Mouse (Mus musculus) left cerebral cortex, adult 8-10 months (tissue): Measurements from ENCODE around the gene Olfr1499. TPM values are rescaled to one million over a fixed set of nuclear protein-coding genes. Genes with fewer than 3 reads are reported as not detected.
"Not testable (repeated sequence)": the region's sequence is repeated elsewhere in the genome, so short reads cannot be mapped to it uniquely, and the experiment has no call there.

Source experiments
- DNase-seq, 2 experiments: peaks; one replicate each; pipeline ENCODE4 v3.0.0; 2022; ENCODE audit warnings: low spot score in 2 of 2
- total RNA-seq, 4 experiments: library from RNA; stranded (reverse); gene quantifications; 2 replicates each; pipeline ENCODE4 v1.2.4; 2022

The Olfr1499 gene
- not detected for total RNA-seq

DNA sequence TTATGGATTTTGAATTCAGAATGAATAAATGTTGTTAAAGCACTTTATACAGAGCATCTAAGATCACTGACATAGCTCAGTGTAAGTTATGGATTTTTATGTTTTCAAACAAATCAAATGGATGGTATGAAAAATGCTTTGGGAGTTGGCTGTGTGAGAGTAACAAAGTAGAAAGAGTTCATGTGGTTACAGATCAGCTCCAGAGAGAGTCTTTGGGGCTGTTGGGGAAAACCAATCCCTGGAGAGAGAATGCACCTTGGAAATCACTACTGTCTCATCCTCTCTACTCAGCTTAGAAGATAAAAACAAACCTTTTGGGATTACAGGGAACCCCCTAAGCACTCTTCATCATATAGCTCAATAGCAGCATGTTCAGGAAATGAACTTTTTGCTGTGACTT is at the start of gene Olfr1499:
TSS of gene Olfr1499 (minus strand) at position 101 of the 400 bp plus-strand sequence.
- DNase-seq = no peak

DNA sequence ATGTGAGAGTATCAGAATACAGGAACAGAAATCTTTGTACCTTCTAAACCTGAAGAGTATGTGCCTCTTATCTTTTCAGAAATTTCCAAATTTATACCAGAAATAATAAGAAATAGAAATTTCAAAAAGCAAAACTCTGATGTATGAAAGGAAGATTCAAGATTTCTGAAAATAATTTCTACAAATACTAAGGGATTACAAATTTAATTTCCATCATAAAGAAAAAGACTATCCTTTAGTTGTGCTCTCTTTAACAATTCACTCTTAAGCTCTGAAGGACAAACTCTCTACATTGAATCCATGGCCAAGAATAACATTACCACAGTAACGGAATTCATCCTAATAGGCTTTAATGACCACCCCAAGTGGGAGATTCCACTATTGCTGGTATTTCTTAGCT is 42.2 kb upstream of the Olfr1499 start, which contains the start of gene Olfr1502:
TSS of gene Olfr1502 (plus strand) at position 301 of the 400 bp plus-strand sequence.
- no peak for DNase-seq

DNA sequence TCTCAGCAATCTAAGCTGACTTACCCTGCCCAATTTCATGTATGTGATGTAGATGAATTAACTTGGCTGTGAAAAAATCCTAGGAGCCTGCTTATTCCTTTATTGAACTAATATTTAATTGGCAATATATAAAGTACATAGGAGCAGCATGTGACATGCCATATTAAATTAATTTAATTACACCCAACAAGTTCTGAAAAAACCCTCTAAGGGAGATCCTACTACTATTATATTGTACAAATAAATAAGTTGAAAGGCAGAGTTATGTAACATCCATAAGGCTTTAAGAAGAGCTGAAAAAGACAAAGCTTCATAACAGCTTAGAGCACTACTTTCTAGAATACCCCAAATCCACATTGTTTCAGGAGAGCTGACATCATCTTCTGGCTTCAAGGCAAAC is 31.3 kb upstream of the Olfr1499 start, which contains the start of gene Olfr1501:
TSS of gene Olfr1501 (minus strand) at position 101 of the 400 bp plus-strand sequence.
- DNase-seq = not testable (repeated sequence)

DNA sequence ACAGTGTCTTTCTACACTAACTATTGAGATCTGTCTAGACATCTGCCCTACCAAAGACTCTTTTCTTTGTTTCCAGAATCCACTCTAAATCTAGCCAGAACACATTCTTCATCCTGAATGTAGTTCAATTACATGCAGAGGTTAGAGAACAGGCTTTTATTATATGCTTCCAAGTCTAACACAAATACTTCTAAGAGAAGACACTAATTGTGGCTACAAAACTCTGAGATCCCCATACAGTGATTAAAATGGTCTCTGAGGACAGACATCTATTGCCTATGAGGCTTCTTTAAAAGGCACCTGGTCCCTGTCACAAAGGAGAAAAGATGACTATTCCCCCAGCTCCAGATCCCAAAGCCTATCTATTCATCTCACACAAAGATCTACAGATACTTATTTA is 11.1 kb upstream of the Olfr1499 start, which contains the start of gene Olfr1500:
TSS of gene Olfr1500 (minus strand) at position 101 of the 400 bp plus-strand sequence.
- DNase-seq = no peak

DNA sequence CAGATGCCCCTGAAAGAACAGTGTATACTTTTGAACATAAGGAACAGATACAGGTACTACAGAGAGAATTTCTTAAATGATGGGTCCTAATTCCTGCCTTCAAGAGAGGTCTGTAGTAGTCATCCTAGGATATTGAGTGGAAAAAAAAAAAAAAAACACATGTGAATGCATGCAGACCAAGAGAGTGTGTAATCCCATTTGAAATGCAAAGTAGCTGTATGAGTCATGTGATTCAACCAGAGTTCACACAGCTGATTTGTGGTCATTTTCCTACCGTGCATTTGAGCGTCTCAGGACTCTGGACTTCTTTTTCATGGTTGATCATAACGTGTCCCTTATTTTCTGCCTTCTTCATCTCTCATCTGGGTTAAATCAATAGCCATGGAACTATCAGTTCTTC is 9.2 kb upstream of the Olfr1499 start:
- no peak for DNase-seq

DNA sequence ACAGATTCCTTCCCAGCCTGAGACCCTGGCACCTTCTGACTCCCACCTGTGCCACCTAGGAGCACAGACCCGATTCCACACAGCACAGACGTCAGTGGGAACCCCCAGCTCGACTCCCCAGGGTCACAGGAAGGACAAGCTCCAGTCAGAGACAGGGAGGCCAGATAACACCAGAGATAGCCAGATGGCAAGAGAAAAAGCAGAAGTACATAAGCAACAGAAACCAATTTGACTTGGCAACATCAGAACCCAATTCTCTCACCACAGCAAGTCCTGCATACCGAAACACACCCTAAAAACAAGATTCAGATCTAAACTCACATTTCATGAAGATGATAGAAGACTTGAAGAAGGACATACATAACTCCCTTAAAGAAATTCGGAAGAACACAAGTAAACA is 1.6 kb upstream of the Olfr1499 start:
- DNase-seq = no peak

DNA sequence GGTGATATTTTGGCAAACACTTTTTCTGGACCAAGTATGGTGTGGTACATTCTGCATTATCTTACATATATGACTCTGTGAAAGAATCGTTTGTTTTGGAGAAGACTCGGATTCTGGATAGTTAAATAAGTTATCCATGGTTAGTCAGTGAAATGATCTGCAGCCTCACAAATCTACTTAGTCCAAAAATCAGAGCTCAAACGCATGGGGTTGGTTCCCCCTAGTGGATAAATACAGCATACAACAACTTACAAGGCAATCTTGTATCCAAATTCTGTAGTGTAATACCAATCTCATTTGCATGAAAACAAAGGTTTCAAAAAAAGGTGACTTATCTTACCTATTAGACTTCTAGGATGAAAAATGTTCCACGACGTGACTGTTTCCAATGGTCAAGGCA is 420 bp downstream of the Olfr1499 start:
- DNase-seq = no peak

DNA sequence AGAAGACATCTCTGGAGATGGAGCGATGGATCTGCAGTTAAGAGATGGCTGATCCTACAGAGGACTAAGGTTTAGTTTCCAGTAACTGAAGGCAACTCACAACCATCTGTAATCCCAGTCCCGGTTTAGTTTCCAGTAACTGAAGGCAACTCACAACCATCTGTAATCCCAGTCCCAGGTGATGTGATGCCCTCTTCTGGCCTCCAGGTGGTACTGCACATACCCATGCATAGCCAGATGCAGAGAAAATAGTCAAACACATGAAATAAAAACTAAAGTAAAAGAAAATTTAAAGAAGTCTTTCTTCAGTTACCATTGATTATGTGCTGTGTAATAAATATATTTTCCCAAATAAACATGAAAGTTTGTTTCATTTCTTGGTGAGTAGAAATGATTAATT is 6.4 kb downstream of the Olfr1499 start:
- no peak for DNase-seq

DNA sequence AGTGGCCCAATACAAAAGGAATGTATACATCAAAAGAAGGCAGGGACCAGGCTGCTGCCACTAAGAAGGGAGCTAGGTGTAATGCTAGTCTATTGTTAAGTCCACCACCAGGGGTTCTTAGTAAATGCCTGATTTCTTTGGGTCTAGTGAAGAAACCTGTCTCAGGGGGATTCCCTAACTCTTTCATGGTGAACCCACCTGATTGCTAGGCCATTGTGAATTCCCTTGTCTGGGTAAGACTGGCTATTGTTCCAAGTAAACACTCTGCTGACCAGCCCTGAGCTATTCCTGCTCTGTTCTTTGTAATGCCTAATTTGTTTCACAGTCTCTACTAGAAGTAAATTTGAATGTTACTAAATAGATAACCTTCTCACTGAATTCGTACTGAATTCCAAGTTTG is 13.8 kb downstream of the Olfr1499 start:
- not testable (repeated sequence) for DNase-seq

DNA sequence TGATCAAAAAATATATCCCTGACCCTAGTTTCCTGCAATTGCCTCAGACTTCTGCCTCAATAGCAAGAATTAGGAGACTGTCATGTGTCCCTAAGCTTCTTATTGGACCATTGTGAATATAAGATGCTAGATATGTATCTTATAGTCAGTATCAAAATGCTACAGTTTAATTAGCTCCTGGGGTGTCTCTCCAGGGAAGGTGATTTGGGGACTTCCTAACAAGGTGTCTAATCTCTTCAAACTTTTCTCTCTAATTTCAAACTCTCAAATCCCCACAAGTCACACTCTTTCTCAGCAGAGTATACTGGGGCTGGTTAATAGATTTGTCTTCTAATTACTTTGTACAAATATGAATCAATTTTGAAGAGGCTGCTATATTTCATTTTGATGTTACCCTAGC is 21.1 kb downstream of the Olfr1499 start, which contains the start of gene Olfr1497:
TSS of gene Olfr1497 (minus strand) at position 101 of the 400 bp plus-strand sequence.
- DNase-seq = no peak

DNA sequence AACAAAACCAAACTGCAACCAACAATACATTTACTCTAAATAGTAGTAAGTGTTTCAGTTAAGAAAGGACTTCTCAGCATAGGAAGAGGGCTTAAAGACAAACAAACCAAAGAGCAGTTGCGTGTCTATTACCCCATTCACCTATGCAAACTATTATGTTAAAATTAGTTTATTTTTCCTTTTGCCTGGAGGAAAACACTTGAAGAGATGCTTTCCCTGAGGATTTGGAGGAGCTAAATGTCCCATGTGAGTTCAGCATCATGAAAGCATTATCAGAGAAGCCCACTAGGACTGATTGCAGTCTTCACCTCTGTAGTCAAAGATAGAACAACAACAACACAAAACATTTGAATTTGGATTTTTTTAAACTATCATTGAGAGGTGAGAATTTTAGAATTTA is 41.7 kb downstream of the Olfr1499 start, which contains the start of gene Olfr1496:
TSS of gene Olfr1496 (plus strand) at position 301 of the 400 bp plus-strand sequence.
- DNase-seq = no peak

DNA sequence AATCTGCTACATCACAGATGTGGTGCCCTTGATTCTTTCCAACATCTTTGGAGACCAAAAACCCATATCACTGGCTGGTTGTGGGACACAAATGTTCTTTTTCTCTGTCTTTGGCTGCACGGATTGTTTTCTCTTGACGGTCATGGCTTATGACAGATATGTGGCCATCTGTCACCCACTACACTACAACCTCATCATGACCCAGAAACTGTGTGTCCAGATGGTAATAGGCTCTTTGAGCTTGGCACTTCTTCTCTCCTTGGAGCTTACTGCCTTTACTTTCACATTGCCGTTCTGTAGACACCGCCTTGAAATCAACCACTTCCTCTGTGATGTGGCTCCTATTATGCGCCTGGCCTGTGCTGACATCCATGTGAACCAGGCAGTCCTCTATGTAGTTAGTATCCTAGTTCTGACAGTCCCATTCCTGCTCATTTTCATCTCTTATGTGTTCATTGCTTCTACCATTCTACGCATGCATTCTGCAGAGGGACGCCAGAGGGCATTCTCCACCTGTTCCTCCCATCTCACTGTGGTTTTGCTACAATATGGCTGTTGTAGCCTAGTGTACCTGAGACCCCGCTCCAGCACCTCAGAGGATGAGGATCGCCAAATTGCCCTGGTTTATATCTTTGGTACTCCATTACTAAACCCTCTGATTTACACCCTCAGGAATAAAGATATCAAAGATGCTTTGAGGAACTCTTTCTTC is 50.5 kb downstream of the Olfr1499 start:
- no peak for DNase-seq

DNA sequence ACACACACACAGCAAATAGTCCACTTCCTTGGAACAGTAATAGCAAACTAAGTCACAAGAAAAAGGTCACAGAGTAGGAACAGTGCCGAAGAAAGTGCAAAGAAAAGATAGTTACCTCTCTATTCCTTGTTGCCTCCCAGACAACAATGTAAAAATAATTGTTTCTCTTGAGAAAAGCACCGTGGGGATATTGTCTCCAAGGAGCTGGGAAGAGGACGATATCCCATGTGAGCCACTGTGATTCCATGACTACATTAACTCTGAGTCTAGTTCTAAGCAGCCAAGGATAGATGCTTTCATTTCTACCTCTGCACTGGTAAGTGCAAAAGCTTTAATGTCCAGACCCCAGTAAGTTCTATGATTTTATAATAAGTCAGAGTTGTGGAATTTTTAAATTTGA is 54.9 kb downstream of the Olfr1499 start, which contains the start of gene Olfr1495:
TSS of gene Olfr1495 (plus strand) at position 301 of the 400 bp plus-strand sequence.
- no peak for DNase-seq

Other genes starting within 250 kb of the Olfr1499 start
- gene Olfr1484, start 235.9 kb downstream of the Olfr1499 start, total RNA-seq = not detected
- gene Olfr1487, start 202.1 kb downstream of the Olfr1499 start, total RNA-seq = not detected
- gene Olfr1489, start 187.8 kb downstream of the Olfr1499 start, total RNA-seq = not detected
- not detected for gene Olfr1490, start 168.4 kb downstream of the Olfr1499 start, total RNA-seq
- not detected for gene Olfr1491, start 122.2 kb downstream of the Olfr1499 start, total RNA-seq
- gene Olfr1493-ps1, start 96.2 kb downstream of the Olfr1499 start, total RNA-seq = not detected
- gene Olfr1494, start 79.7 kb downstream of the Olfr1499 start, total RNA-seq = not detected
- gene Olfr1495, start 54.8 kb downstream of the Olfr1499 start, total RNA-seq = not detected
- gene Olfr1496, start 41.6 kb downstream of the Olfr1499 start, total RNA-seq = not detected
- not detected for gene Olfr1497, start 21.2 kb downstream of the Olfr1499 start, total RNA-seq
- gene Olfr1500, start 11.0 kb upstream of the Olfr1499 start, total RNA-seq = not detected
- gene Olfr1501, start 31.2 kb upstream of the Olfr1499 start, total RNA-seq = not detected
- not detected for gene Olfr1502, start 42.3 kb upstream of the Olfr1499 start, total RNA-seq
- not detected for gene Olfr1504, start 78.5 kb upstream of the Olfr1499 start, total RNA-seq
- gene Olfr1505, start 94.1 kb upstream of the Olfr1499 start, total RNA-seq = not detected